Mouse (Mus musculus) limb, embryonic 14.5 days (tissue): ENCODE measurements around the gene Mcam. TPM values are rescaled to one million over a fixed set of nuclear protein-coding genes. Genes with fewer than 3 reads are reported as not detected.

Source experiments
- ATAC-seq: fragments of 200-750 bp; cut with Nextera tagmentation; 2 replicates; pipeline ENCODE4 v1.8.0; 2017; ENCODE audit warnings: low read depth, moderate number of reproducible peaks, moderate TSS enrichment; ENCODE audit not compliant: low FRiP score
- DNase-seq: peaks from one replicate; pipeline ENCODE4 v3.0.0-alpha.2; 2015; ENCODE audit warnings: low spot score
- H3K27ac ChIP-seq: fragments of 300-500 bp; sonication (generic); replicated peaks from 2 replicates; pipeline ENCODE4 v1.5.1; 2014; ENCODE audit warnings: low read depth, mild to moderate bottlenecking, low read length, moderate library complexity, mixed read lengths
- H3K27me3 ChIP-seq: fragments of 300-500 bp; sonication (generic); 2 replicates; pipeline ENCODE4 v1.6.1; 2014; ENCODE audit warnings: low read length, mixed read lengths; ENCODE audit not compliant: control insufficient read depth, insufficient read depth
- H3K36me3 ChIP-seq: fragments of 300-500 bp; sonication (generic); 2 replicates; pipeline ENCODE4 v1.6.1; 2014; ENCODE audit warnings: mild to moderate bottlenecking, low read length, moderate library complexity, mixed read lengths; ENCODE audit not compliant: control insufficient read depth, insufficient read depth
- H3K4me1 ChIP-seq: fragments of 300-500 bp; sonication (generic); 2 replicates; pipeline ENCODE4 v1.6.1; 2014; ENCODE audit warnings: antibody characterized with exemption, low read length, mixed read lengths; ENCODE audit not compliant: control insufficient read depth, insufficient read depth
- H3K4me2 ChIP-seq: fragments of 300-500 bp; sonication (generic); replicated peaks from 2 replicates; pipeline ENCODE4 v1.6.1; 2014; ENCODE audit warnings: low read depth, mild to moderate bottlenecking, low read length, moderate library complexity; ENCODE audit not compliant: severe bottlenecking
- H3K4me3 ChIP-seq: fragments of 300-500 bp; sonication (generic); replicated peaks from 2 replicates; pipeline ENCODE4 v1.5.1; 2014; ENCODE audit warnings: low read length
- H3K9ac ChIP-seq: fragments of 300-500 bp; sonication (generic); 2 replicates; pipeline ENCODE4 v1.6.1; 2014; ENCODE audit warnings: mild to moderate bottlenecking, low read depth, low read length, moderate library complexity; ENCODE audit not compliant: severe bottlenecking
- H3K9me3 ChIP-seq: fragments of 300-500 bp; sonication (generic); 2 replicates; pipeline ENCODE4 v1.6.1; 2016; ENCODE audit warnings: low read length; ENCODE audit not compliant: control insufficient read depth
- POLR2A ChIP-seq: fragments of 200-500 bp; IDR thresholded peaks from 2 replicates; pipeline ENCODE4 v1.8.0; 2012; ENCODE audit warnings: inconsistent platforms, mild to moderate bottlenecking, moderate library complexity, borderline replicate concordance; ENCODE audit not compliant: insufficient read depth, insufficient read length; ENCODE audit errors: extremely low read depth
- WGBS: fragments of 180-500 bp; shearing (Covaris S2); extraction: QIAGEN DNeasy Blood & Tissue Kit; methylation state at CpG from one replicate; pipeline ENCODE4 v1.1.7; 2014; 5-methylcytosine and 5-hydroxymethylcytosine counted together
- polyA plus RNA-seq, 2 experiments: library from polyadenylated mRNA; depleted of rRNA in 1 of 2; stranded (reverse) in 1 of 2; unstranded in 1 of 2; fragments of >200 nt; fragmentation: Nextera tagmentation in 1 of 2; extraction: Ambion mirVana in 1 of 2; gene quantifications; 2 replicates each; pipeline versions ENCODE4 v1.2.1 to v1.2.3; 2012 to 2014

Gene Mcam
- polyA plus RNA-seq, 2 experiments, result 44.2 to 82.8 TPM

DNA sequence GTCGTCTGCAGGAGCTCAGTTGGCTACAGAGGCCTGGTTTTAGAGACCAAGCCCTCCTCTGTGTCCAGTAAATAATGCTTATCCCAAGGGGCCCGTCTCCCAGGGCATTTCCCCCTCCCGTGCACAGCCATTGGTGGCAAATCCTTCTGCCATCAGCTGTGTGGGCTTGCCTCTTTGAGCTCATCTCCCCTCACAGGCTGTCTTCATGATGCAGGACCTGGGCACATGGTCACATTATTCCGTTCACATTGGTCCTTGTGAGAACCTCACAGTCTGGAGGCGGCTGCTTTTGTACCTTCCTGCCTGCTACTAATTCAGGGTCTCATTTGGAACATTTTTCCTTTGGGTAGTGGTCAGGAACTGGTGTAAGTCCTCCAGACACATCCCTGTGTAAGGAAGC, 7.7 kb downstream of the Mcam start:
- WGBS, result 70% methylated on average over 5 of the region's 5 CpGs
- H3K4me2 ChIP-seq, result no peak overlapping the region
- DNase-seq, result no peak
- H3K27me3 ChIP-seq, result no peaks in the 10 kb centered on the region
- peaks cover 75% of the 10 kb centered on the region for H3K36me3 ChIP-seq
- H3K9ac ChIP-seq, result no peak overlapping the region
- ATAC-seq, result no peak
- H3K9me3 ChIP-seq, result no peaks in the 10 kb centered on the region
- H3K4me3 ChIP-seq, result no peak overlapping the region
- H3K27ac ChIP-seq, result no peak overlapping the region
- no peak for TF ChIP-seq POLR2A
- no peaks in the 10 kb centered on the region for H3K4me1 ChIP-seq

GRCm38 (mm10) chr9:44143421-44143820, 9.2 kb downstream of the Mcam start:
- ATAC-seq (no peak), DNase-seq (no peak)
- H3K4me2 ChIP-seq, result no peak overlapping the region
- no peak for TF ChIP-seq POLR2A
- no peak overlapping the region for H3K4me3 ChIP-seq
- H3K27ac ChIP-seq, result no peak overlapping the region
- no peaks in the 10 kb centered on the region for H3K9me3 ChIP-seq
- no peaks in the 10 kb centered on the region for H3K4me1 ChIP-seq
- H3K36me3 ChIP-seq, result peaks cover 70% of the 10 kb centered on the region
- no peaks in the 10 kb centered on the region for H3K27me3 ChIP-seq
- WGBS, result 87% methylated on average over 5 of the region's 5 CpGs
- no peak overlapping the region for H3K9ac ChIP-seq

DNA sequence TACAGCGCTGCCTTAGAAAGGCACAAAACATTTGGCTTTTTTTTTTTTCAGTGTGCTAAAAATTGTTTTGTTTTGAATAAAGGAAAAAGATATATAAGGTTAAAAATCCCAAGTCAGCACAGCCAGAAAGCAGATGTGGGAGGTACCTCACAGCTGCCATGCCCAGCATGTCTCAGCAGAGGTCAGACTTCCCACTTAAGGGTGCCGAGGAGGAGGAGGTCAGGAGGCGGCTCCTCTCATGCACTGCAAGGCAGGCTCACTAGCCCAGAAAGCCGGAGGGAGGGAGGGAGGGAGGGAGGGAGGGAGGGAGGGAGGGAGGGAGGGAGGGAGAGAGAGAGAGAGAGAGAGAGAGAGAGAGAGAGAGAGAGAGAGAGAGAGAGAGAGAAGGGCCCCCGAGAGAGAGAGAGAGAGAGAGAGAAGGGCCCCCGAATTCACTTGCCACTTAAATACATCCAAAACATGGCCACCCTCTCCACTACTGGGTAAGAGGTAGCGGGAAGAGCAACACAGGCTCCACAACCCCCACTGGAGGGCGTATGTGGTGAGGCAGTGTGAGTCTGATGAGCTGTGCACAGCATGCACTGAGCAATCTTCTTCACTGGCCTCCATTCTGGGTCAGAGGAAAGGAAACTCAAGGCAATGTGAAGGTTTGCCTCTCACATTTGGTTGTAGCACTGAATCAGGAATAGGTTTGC, 9.9 kb downstream of the Mcam start:
- no peak overlapping the region for H3K4me2 ChIP-seq
- no peak for DNase-seq
- peaks cover 63% of the 10 kb centered on the region for H3K36me3 ChIP-seq
- ATAC-seq, result no peak
- H3K27ac ChIP-seq, result no peak overlapping the region
- 50% methylated on average over 6 of the region's 8 CpGs for WGBS
- H3K9me3 ChIP-seq, result no peaks in the 10 kb centered on the region
- TF ChIP-seq POLR2A, result no peak
- H3K27me3 ChIP-seq, result no peaks in the 10 kb centered on the region
- H3K4me1 ChIP-seq, result no peaks in the 10 kb centered on the region
- no peak overlapping the region for H3K4me3 ChIP-seq
- no peak overlapping the region for H3K9ac ChIP-seq

GRCm38 (mm10) chr9:44144718-44145060, 10.4 kb downstream of the Mcam start:
- no peaks in the 10 kb centered on the region for H3K27me3 ChIP-seq
- TF ChIP-seq POLR2A, result no peak
- H3K36me3 ChIP-seq, result peaks cover 60% of the 10 kb centered on the region
- no peaks in the 10 kb centered on the region for H3K9me3 ChIP-seq
- H3K9ac ChIP-seq, result no peak overlapping the region
- DNase-seq, result no peak
- no peak for ATAC-seq
- H3K4me1 ChIP-seq, result no peaks in the 10 kb centered on the region
- no peak overlapping the region for H3K4me2 ChIP-seq
- H3K4me3 ChIP-seq, result no peak overlapping the region
- no peak overlapping the region for H3K27ac ChIP-seq

DNA sequence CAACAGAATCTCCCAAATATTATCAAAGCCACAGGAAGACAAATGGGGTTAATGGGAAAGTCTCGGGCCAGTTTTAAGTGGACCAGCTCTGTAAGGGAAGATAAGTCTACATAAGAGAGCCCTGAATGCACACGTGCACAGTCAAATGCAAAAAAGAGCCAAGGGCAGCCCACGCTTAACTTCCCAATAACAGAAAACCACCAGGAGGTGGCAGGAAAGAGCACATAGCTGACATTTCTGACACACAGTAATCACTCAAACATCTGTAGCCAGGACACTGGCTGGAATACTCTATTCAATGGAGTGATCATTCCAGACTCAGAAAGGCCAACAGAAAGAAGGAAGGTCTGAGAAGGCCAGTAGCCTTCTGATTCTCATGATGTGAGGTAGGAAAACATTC, 13.0 kb downstream of the Mcam start:
- Histone ChIP-seq H3K9ac (no peak overlapping the region), H3K4me2 (no peak overlapping the region), H3K9me3 (no peaks in the 10 kb centered on the region), H3K27ac (no peak overlapping the region), H3K4me3 (no peak overlapping the region), H3K36me3 (peaks cover 58% of the 10 kb centered on the region), H3K27me3 (no peaks in the 10 kb centered on the region), H3K4me1 (no peaks in the 10 kb centered on the region)
- DNase-seq, result no peak
- ATAC-seq, result no peak
- WGBS, result 68% methylated on average over 3 of the region's 3 CpGs
- TF ChIP-seq POLR2A, result no peak

GRCm38 (mm10) chr9:44159886-44160285, 25.6 kb downstream of the Mcam start:
- Histone ChIP-seq H3K4me2 (no peak overlapping the region), H3K4me3 (no peak overlapping the region), H3K9me3 (no peaks in the 10 kb centered on the region), H3K27me3 (no peaks in the 10 kb centered on the region), H3K4me1 (no peaks in the 10 kb centered on the region), H3K27ac (no peak overlapping the region), H3K36me3 (peaks cover 73% of the 10 kb centered on the region), H3K9ac (no peak overlapping the region)
- DNase-seq, result no peak
- no peak for TF ChIP-seq POLR2A
- no peak for ATAC-seq
- WGBS, result 80% methylated on average over 3 of the region's 3 CpGs
